Mouse (Mus musculus): ENCODE measurements around the gene Cacna1f.
A peak's percentile ranks its signal among the peaks of the same experiment; 100 is the strongest.

The Cacna1f gene

GRCm38 (mm10) chrX:7606783-7607182 is at the start of gene Cacna1f:
TSS of gene Cacna1f (plus strand) at chrX:7607083.
- DNase-seq, result no peak

- no peak for DNase-seq
These were observed 43.8 kb upstream of the Cacna1f start for GRCm38 (mm10) chrX:7563076-7563475.

GRCm38 (mm10) chrX:7566352-7566751 is 40.5 kb upstream of the Cacna1f start:
- no peak for DNase-seq

GRCm38 (mm10) chrX:7567491-7567890 is 39.4 kb upstream of the Cacna1f start:
- no peak for DNase-seq

- DNase-seq, result peak; percentile 37 to 65
These were observed 36.3 kb upstream of the Cacna1f start for GRCm38 (mm10) chrX:7570481-7571175.

- DNase-seq, result no peak
These were observed 35.2 kb upstream of the Cacna1f start for GRCm38 (mm10) chrX:7571565-7572136.

- DNase-seq, result no peak
These were observed 34.4 kb upstream of the Cacna1f start for GRCm38 (mm10) chrX:7572466-7572865.

GRCm38 (mm10) chrX:7573176-7574086 is 33.5 kb upstream of the Cacna1f start, which contains the start of gene Foxp3:
TSS of gene Foxp3 (plus strand) at chrX:7573644.
- peak; percentile 74 to 77 for DNase-seq

- peak; percentile 95 to 97 for DNase-seq
These were observed 32.6 kb upstream of the Cacna1f start, which contains the start of gene Ppp1r3f for GRCm38 (mm10) chrX:7574087-7574884. TSS of gene Ppp1r3f (minus strand) at chrX:7574283.

GRCm38 (mm10) chrX:7574885-7575231 is 32.0 kb upstream of the Cacna1f start:
- DNase-seq, result no peak

GRCm38 (mm10) chrX:7581151-7581550 is 25.7 kb upstream of the Cacna1f start:
- no peak for DNase-seq

- DNase-seq, result no peak
These were observed 23.0 kb upstream of the Cacna1f start for GRCm38 (mm10) chrX:7583881-7584280.

GRCm38 (mm10) chrX:7586356-7586755 is 20.5 kb upstream of the Cacna1f start:
- no peak for DNase-seq

GRCm38 (mm10) chrX:7595371-7595770 is 11.5 kb upstream of the Cacna1f start:
- peak; percentile 57 to 61 for DNase-seq

- DNase-seq, result no peak
These were observed 2.9 kb upstream of the Cacna1f start for GRCm38 (mm10) chrX:7604004-7604403.

- peak; percentile 87 to 89 for DNase-seq
These were observed 1.9 kb upstream of the Cacna1f start, which contains the start of gene Ccdc22 for GRCm38 (mm10) chrX:7604879-7605574. TSS of gene Ccdc22 (minus strand) at chrX:7605517.

- no peak for DNase-seq
These were observed 1.3 kb upstream of the Cacna1f start for GRCm38 (mm10) chrX:7605575-7605941.

- peak; percentile 34 to 42 for DNase-seq
These were observed 3.2 kb downstream of the Cacna1f start for GRCm38 (mm10) chrX:7610035-7610434.

- DNase-seq, result peak; percentile 44 to 52
These were observed 3.8 kb downstream of the Cacna1f start for GRCm38 (mm10) chrX:7610536-7611258.

- no peak for DNase-seq
These were observed 11.1 kb downstream of the Cacna1f start for GRCm38 (mm10) chrX:7617889-7618551.

GRCm38 (mm10) chrX:7632560-7632959 is 25.7 kb downstream of the Cacna1f start:
- DNase-seq, result no peak
